Mouse (Mus musculus): ENCODE measurements around the gene Ccdc69. TPM values are rescaled to one million over a fixed set of nuclear protein-coding genes. Genes with fewer than 3 reads are reported as not detected.

Ccdc69 gene
- polyA plus RNA-seq, 1 experiment = 7.9 TPM

- DNase-seq (ENCODE audit: low read depth) = no peak
Observed at GRCm38 (mm10) chr11:55011440-55011839, 66.5 kb downstream of the Ccdc69 start.

- DNase-seq (ENCODE audit: low read depth) = no peak
Observed at GRCm38 (mm10) chr11:55008230-55008629, 69.7 kb downstream of the Ccdc69 start.

GRCm38 (mm10) chr11:55005684-55006083, 72.2 kb downstream of the Ccdc69 start:
- no peak for DNase-seq (ENCODE audit: low read depth)

GRCm38 (mm10) chr11:55004970-55005502, 72.9 kb downstream of the Ccdc69 start:
- DNase-seq (ENCODE audit: low read depth) = no peak

Other genes starting within 250 kb of the Ccdc69 start
- 1.7 and 2.1 TPM in 2 replicates for gene Lyrm7, start 217.2 kb downstream of the Ccdc69 start, polyA plus RNA-seq (2012; rRNA removed)
- 478 and 559 TPM in 2 replicates for gene Hint1, start 211.7 kb downstream of the Ccdc69 start, polyA plus RNA-seq (2012; rRNA removed)
- 1,195 and 1,949 TPM in 2 replicates for gene Gpx3, start 175.7 kb downstream of the Ccdc69 start, polyA plus RNA-seq (2012; rRNA removed)
- 37.6 and 41.5 TPM in 2 replicates for gene Tnip1, start 115.2 kb downstream of the Ccdc69 start, polyA plus RNA-seq (2012; rRNA removed)
- 182 and 288 TPM in 2 replicates for gene Anxa6, start 44.7 kb downstream of the Ccdc69 start, polyA plus RNA-seq (2012; rRNA removed)
- gene Gm2a, start 20.0 kb upstream of the Ccdc69 start, polyA plus RNA-seq (2012; rRNA removed) = 87.2 and 90.0 TPM in 2 replicates
- gene Slc36a3, start 73.6 kb upstream of the Ccdc69 start, polyA plus RNA-seq (2012; rRNA removed) = 0.12 and 0.16 TPM in 2 replicates
- 74.9 and 138 TPM in 2 replicates for gene Slc36a2, start 106.9 kb upstream of the Ccdc69 start, polyA plus RNA-seq (2012; rRNA removed)
- 9.0 and 9.8 TPM in 2 replicates for gene Slc36a1, start 126.2 kb upstream of the Ccdc69 start, polyA plus RNA-seq (2012; rRNA removed)

Measured in gonadal fat pad, adult 2 months (tissue).